Mouse (Mus musculus): ENCODE measurements around the gene Slfn1.
"Not testable (repeated sequence)": the region's sequence is repeated elsewhere in the genome, so short reads cannot be mapped to it uniquely, and the experiment has no call there.

Slfn1 gene

GRCm38 (mm10) chr11:83116597-83117227, at the start of gene Slfn1:
Gene Slfn1 (plus strand): TSS chr11:83116849.
- DNase-seq (ENCODE audit: low spot score in 2 of 2): no peak

GRCm38 (mm10) chr11:83067982-83068694, 48.5 kb upstream of the Slfn1 start:
- DNase-seq (ENCODE audit: low spot score in 2 of 2): no peak

GRCm38 (mm10) chr11:83070321-83070970, 46.2 kb upstream of the Slfn1 start:
- DNase-seq (ENCODE audit: low spot score in 2 of 2): no peak

GRCm38 (mm10) chr11:83077714-83078422, 38.8 kb upstream of the Slfn1 start:
- DNase-seq (ENCODE audit: low spot score in 2 of 2): peak in 1 of 2 experiments; percentile 23

- DNase-seq (ENCODE audit: low spot score in 2 of 2): no peak
These were observed 38.1 kb upstream of the Slfn1 start for GRCm38 (mm10) chr11:83078423-83079140.

- DNase-seq (ENCODE audit: low spot score in 2 of 2): no peak
These were observed 37.0 kb upstream of the Slfn1 start for GRCm38 (mm10) chr11:83079487-83080199.

- DNase-seq (ENCODE audit: low spot score in 2 of 2): no peak
These were observed 33.7 kb upstream of the Slfn1 start for GRCm38 (mm10) chr11:83082741-83083473.

- no peak for DNase-seq (ENCODE audit: low spot score in 2 of 2)
These were observed 32.5 kb upstream of the Slfn1 start for GRCm38 (mm10) chr11:83084161-83084560.

GRCm38 (mm10) chr11:83084761-83085160, 31.9 kb upstream of the Slfn1 start:
- no peak for DNase-seq (ENCODE audit: low spot score in 2 of 2)

GRCm38 (mm10) chr11:83115138-83115537, 1.5 kb upstream of the Slfn1 start:
- DNase-seq (ENCODE audit: low spot score in 2 of 2): peak in 1 of 2 experiments; percentile 14

GRCm38 (mm10) chr11:83118056-83118455, 1.4 kb downstream of the Slfn1 start:
- no peak for DNase-seq (ENCODE audit: low spot score in 2 of 2)

- DNase-seq (ENCODE audit: low spot score in 2 of 2): no peak
These were observed 4.6 kb downstream of the Slfn1 start for GRCm38 (mm10) chr11:83121131-83121685.

GRCm38 (mm10) chr11:83123198-83123597, 6.5 kb downstream of the Slfn1 start:
- DNase-seq (ENCODE audit: low spot score in 2 of 2): no peak

- no peak for DNase-seq (ENCODE audit: low spot score in 2 of 2)
These were observed 8.3 kb downstream of the Slfn1 start for GRCm38 (mm10) chr11:83124906-83125305.

GRCm38 (mm10) chr11:83125633-83126032, 9.0 kb downstream of the Slfn1 start:
- DNase-seq (ENCODE audit: low spot score in 2 of 2): not testable (repeated sequence)

- not testable (repeated sequence) for DNase-seq (ENCODE audit: low spot score in 2 of 2)
These were observed 20.6 kb downstream of the Slfn1 start for GRCm38 (mm10) chr11:83137253-83137652.

GRCm38 (mm10) chr11:83148939-83149338, 32.3 kb downstream of the Slfn1 start:
- not testable (repeated sequence) for DNase-seq (ENCODE audit: low spot score in 2 of 2)
